Mouse (Mus musculus) heart, postnatal 0 days (tissue): ENCODE results near the gene Tbx19.

ENCODE experiments used
- CTCF ChIP-seq: IDR thresholded peaks from 2 replicates; pipeline ENCODE4 v1.5.1; 2016; ENCODE audit warnings: antibody characterized with exemption, control low read depth, low read depth
- EP300 ChIP-seq: IDR thresholded peaks from 2 replicates; pipeline ENCODE4 v1.6.1; 2016; ENCODE audit warnings: antibody characterized with exemption, low read depth

DNA sequence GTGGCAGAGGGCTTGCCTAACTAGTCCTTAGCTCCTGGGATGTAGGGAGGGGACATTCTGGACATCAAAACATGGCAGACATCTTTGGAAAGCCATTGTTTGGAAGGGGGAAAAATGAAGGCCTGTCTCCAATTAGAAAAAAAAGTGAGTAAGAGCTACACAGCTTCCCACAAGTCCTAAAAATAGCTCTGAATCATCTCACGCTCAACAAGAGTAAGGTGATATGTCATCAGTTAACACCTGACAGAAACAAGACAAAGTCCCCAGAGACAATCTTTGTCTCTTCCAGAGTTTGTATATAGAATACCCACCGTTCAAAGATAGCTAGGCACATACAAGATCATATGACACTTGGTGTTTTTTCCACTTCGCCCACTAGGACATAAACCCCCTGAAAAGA lies 71.0 kb downstream of the Tbx19 start:
- TF ChIP-seq CTCF (no peak), EP300 (peak; percentile 71; the same call in 1 of the 2 replicates)
